Mouse (Mus musculus) erythroblast, embryonic 14.5 days (primary cell): Measurements from ENCODE around the gene Eln. TPM values are rescaled to one million over a fixed set of nuclear protein-coding genes. Genes with fewer than 3 reads are reported as not detected.

Experiments
- H3K27me3 ChIP-seq: 2 replicates; pipeline ENCODE4 v1.6.1; 2012; ENCODE audit warnings: inconsistent platforms; ENCODE audit not compliant: control insufficient read depth
- H3K36me3 ChIP-seq: 2 replicates; pipeline ENCODE4 v1.6.1; 2012; ENCODE audit warnings: mild to moderate bottlenecking, inconsistent platforms; ENCODE audit not compliant: control insufficient read depth
- H3K4me1 ChIP-seq: 2 replicates; pipeline ENCODE4 v1.6.1; 2012; ENCODE audit warnings: inconsistent platforms; ENCODE audit not compliant: control insufficient read depth
- H3K4me3 ChIP-seq: replicated peaks from 2 replicates; pipeline ENCODE3; 2012; ENCODE audit warnings: moderate library complexity, mild to moderate bottlenecking, inconsistent platforms
- H3K9me3 ChIP-seq: 2 replicates; pipeline ENCODE4 v1.6.1; 2012; ENCODE audit warnings: low read length, inconsistent platforms, mixed read lengths; ENCODE audit not compliant: control insufficient read depth
- GATA1 ChIP-seq: IDR thresholded peaks from 2 replicates; pipeline ENCODE4 v1.6.1; 2012; ENCODE audit warnings: low read length, inconsistent platforms, mixed read lengths
- TAL1 ChIP-seq: IDR thresholded peaks from 3 replicates; pipeline ENCODE4 v1.6.1; 2012; ENCODE audit warnings: low read length, inconsistent platforms, mixed read lengths
- polyA plus RNA-seq: library from polyadenylated mRNA; stranded (reverse); fragments of >175 nt; gene quantifications from 2 replicates; pipeline ENCODE4 v1.2.3, GENCODE M21; 2012

The Eln gene
- polyA plus RNA-seq, 1 experiment: not detected

DNA sequence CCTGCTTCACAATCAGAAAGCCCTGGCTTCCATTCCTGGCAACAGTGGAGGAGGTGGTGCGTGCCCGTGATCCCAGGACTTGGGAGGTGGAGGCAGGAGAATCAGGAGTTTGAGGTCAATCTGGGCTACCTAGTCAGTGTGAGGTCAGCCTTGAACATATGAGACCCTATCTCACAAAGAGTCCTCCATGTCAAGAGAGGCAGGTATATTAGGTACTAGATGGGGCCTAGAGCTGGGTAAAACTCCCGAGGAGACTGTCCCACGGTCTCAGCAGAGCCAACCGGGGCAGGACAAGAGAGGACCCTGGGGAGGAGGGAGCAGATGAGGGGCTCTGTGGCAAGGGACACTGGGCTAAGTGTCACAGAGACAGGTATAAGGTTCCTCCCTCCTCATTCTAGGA is 69.6 kb downstream of the Eln start:
- no peaks in the 10 kb centered on the region for H3K27me3 ChIP-seq
- no peaks in the 10 kb centered on the region for H3K9me3 ChIP-seq
- H3K4me1 ChIP-seq: peaks cover 39% of the 10 kb centered on the region
- TF ChIP-seq TAL1: no peak
- TF ChIP-seq GATA1: no peak
- H3K4me3 ChIP-seq: no peak overlapping the region
- no peaks in the 10 kb centered on the region for H3K36me3 ChIP-seq

DNA sequence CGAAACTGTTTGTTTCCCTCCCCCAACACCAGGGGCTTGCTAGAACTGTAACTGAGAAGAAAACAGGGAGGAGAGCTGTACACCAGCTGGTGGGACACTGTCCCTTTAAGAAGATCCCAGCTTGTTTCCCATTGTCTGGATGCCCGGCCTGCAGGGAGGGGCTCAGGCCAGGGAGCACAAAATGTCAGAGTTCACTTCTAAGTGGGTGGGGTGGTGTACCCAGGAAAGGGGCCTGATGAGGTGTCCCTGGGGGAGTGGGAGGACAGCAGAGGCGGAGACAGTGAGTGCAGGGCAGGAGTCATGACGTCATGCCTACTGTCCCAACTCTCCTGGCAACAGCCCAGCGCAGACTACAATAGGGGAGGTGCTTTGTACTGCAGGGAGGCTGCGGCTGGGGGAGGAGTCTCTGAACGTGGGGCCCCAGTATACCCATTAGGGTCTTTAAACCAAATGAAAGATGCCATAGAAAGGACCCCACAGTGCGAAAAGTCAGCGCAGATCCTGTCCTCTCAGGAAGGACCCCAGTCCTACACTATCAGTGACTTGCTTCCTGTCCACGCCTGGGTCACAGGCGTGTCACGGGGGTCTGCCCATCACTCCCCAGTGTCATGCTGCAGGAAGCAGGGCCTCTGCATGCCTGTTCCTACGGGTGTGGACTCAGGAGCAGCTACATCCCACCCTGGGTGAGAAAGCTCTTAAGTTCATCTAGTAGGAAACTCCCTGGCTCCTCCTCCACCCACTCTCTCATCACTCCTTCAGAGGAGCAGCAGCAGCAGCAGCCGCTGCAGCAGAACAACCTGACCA is 71.0 kb downstream of the Eln start:
- H3K9me3 ChIP-seq: no peaks in the 10 kb centered on the region
- H3K27me3 ChIP-seq: no peaks in the 10 kb centered on the region
- H3K36me3 ChIP-seq: no peaks in the 10 kb centered on the region
- TF ChIP-seq GATA1 (no peak), TAL1 (no peak)
- H3K4me1 ChIP-seq: peaks cover 39% of the 10 kb centered on the region
- peak overlapping the region; percentile 6 for H3K4me3 ChIP-seq

DNA sequence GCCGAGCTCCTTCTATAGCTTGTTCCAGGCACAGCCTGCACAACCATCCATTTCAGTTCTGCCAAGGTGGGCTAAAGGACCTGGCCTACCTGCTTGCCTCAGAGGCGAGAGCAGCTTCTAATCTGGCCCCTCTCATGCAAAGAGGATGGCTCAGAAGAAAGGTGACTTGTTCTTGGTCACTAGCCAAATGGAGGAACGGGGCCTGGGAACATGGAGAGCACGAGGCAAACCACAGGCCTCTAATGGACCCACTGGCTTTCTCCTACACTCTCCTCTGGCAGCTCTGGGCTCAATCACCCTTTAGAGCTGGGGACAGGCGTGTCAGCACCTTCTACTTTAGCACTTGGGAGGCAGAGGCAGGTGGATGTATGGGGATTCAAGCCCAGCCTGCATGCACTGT is 72.1 kb downstream of the Eln start:
- no peaks in the 10 kb centered on the region for H3K36me3 ChIP-seq
- H3K4me1 ChIP-seq: peaks cover 36% of the 10 kb centered on the region
- no peaks in the 10 kb centered on the region for H3K9me3 ChIP-seq
- no peak for TF ChIP-seq GATA1
- no peak for TF ChIP-seq TAL1
- no peaks in the 10 kb centered on the region for H3K27me3 ChIP-seq
- no peak overlapping the region for H3K4me3 ChIP-seq

DNA sequence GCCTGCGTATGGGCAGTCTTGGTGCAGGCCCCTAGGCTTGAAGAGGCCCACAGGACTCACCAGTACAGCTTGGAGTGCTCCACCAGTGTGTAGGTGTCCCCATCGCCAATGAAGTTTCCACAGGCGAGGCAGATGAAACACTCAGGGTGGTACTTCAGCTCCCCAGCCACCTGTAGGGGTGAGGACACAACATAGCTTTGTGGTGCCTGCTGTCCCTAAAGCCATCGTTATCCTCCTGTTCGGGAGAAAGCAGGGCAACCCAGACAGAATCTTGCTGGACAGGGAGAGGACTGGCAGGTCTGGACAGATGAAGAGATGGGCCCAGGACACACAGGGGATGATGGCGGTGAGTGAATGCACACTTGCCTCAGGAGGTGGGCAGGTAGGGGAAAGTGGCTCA is 74.5 kb downstream of the Eln start:
- Histone ChIP-seq H3K4me1 (peaks cover 15% of the 10 kb centered on the region), H3K27me3 (no peaks in the 10 kb centered on the region), H3K4me3 (no peak overlapping the region), H3K9me3 (no peaks in the 10 kb centered on the region), H3K36me3 (no peaks in the 10 kb centered on the region; the same call in 1 of the 2 replicates)
- TF ChIP-seq TAL1 (no peak), GATA1 (no peak)

DNA sequence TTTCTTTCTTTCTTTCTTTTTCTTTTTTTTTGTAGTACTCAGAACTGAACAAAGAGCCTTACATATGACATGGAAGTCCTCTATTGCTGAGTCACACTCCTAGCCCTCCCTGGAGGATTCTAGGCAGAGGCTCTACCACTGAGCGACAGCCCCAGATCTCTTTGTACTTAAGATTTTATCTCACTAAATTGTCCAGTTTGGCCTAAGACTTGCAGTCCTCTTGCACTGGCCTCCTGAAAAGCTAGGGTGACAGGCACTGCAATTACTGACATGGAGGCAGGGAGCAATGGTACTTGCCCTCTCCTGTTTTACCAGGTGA is 75.0 kb downstream of the Eln start:
- no peaks in the 10 kb centered on the region for H3K9me3 ChIP-seq
- peaks cover 15% of the 10 kb centered on the region for H3K4me1 ChIP-seq
- no peaks in the 10 kb centered on the region; the same call in 1 of the 2 replicates for H3K36me3 ChIP-seq
- H3K4me3 ChIP-seq: no peak overlapping the region
- H3K27me3 ChIP-seq: no peaks in the 10 kb centered on the region
- no peak for TF ChIP-seq GATA1
- no peak for TF ChIP-seq TAL1

DNA sequence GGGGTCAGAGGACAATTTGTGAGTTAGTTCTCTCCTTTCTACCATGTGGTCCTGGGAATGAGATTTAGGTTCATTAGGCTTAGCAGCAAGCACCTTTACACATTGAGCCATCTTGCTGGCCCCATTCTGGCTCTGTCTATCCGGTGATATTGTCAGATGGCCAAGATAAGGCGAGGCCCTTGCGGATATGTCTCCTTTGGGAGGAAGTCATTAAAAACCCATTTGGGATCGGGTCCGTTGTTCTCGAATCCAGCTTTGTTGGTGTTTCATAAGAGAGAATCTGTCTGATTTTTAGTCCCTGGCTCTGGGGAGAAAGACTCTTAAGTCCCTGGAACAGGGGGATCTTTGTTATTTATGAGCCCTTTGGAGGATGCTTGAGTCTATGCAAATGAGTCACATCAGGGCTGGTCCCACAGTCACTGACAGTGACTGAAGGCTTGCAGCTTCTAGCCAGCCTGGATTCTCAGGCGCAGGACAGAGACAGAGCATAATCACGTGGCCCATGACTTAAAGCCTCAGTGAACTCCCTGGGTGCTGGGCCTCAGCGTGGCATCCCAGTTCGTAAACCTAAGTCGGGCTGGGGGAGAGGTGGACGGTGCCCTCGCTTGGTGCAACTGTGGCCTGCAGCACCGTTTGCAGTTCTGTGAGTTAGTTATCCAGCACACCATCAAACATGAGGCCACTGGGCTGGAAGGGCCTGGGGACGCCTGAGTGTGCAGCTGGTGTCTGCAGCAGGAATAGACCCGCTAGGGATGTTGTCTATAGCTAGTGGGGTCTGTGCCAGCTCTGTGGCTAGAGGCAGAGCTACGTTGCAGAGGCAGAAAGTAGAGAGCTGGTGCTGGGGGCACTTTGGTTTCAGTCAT is 75.6 kb downstream of the Eln start:
- Histone ChIP-seq H3K4me1 (peaks cover 9% of the 10 kb centered on the region), H3K9me3 (no peaks in the 10 kb centered on the region), H3K27me3 (no peaks in the 10 kb centered on the region), H3K4me3 (no peak overlapping the region), H3K36me3 (no peaks in the 10 kb centered on the region; the same call in 1 of the 2 replicates)
- no peak for TF ChIP-seq TAL1

DNA sequence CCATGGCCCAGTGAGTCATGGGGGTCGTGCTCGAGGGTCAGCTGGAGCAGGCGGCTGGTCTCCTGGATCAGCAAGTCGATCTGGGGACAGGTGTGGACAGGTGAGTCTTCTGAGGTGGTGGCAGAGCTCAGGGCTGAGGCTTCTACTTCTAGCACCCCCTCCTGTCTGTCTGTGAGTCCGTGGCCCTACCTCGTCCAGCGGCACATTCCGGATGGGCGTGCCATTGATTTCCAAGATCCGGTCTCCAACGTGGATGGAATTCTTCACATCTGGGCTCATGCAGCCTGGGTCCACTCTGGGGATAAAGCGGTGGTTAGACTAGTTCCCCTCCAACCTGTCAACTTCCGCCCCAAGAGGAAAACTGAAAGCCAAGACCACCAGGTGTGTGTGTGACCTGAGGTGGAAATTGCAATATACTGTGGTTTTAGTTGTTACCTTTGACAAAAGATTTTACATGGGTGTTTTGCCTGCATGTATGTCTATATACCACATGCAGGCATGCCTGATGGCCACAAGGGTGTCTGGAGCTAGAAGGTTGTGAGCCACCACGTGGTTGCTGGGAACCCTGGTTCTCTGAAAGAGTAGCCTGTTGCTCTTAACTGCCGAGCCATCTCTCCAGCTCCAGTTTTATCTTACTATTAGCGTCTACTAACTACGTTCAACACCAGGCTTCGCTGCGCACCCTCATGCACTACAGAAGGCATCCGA is 78.0 kb downstream of the Eln start:
- Histone ChIP-seq H3K9me3 (no peaks in the 10 kb centered on the region), H3K36me3 (no peaks in the 10 kb centered on the region; the same call in 1 of the 2 replicates), H3K27me3 (no peaks in the 10 kb centered on the region), H3K4me1 (no peaks in the 10 kb centered on the region; the same call in 1 of the 2 replicates), H3K4me3 (no peak overlapping the region)
- TF ChIP-seq TAL1 (no peak), GATA1 (no peak)

DNA sequence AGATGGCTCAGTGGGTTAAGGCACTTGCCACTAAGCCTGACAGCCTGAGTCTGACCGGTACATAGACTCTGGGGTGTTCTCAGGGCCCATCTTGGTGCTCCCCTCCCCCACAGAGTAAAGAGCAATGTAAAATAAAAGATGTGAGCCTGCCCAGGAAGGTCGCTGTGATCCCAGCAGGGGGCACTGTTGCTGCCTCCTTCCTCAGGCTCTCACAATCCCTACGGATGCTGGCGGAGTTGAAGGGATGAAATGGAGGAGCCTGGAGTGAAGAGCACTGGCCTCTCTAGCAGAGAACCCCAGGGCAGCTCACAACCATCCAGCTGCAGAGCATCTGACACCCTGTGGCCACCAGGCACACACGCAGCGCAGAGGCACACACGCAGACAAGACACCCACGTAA is 78.6 kb downstream of the Eln start:
- H3K9me3 ChIP-seq: no peaks in the 10 kb centered on the region
- no peak for TF ChIP-seq TAL1
- TF ChIP-seq GATA1: no peak
- no peaks in the 10 kb centered on the region; the same call in 1 of the 2 replicates for H3K36me3 ChIP-seq
- no peak overlapping the region for H3K4me3 ChIP-seq
- H3K27me3 ChIP-seq: no peaks in the 10 kb centered on the region
- H3K4me1 ChIP-seq: no peaks in the 10 kb centered on the region; the same call in 1 of the 2 replicates

DNA sequence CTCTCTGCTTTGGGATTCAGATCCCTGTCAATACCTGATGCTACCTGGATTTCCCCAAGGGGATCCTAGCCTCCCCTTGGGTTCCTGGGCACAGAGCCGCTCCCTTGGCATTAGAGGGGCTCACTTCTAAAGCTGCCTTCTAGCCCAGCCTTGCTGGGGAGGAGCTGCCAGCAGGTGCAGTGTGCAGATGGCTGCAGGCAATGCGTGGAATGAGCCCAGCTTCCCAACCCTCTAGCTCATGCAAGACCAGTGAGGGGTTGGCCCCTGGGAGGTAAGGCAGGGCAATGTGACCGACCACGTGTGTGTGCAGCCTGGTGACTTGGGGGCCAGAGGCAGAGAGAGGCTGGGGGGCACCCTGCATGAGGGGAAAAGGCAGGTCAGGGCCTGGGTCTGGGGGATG is 90.4 kb downstream of the Eln start:
- H3K4me1 ChIP-seq: no peaks in the 10 kb centered on the region
- H3K9me3 ChIP-seq: no peaks in the 10 kb centered on the region
- no peaks in the 10 kb centered on the region; the same call in 1 of the 2 replicates for H3K27me3 ChIP-seq
- no peak overlapping the region for H3K4me3 ChIP-seq
- TF ChIP-seq TAL1 (no peak), GATA1 (no peak)
- no peaks in the 10 kb centered on the region for H3K36me3 ChIP-seq

Other genes starting within 250 kb of the Eln start
- 0.14 and 0.16 TPM in 2 replicates for gene Clip2, start 194.9 kb downstream of the Eln start, polyA plus RNA-seq
- gene Syna, start 187.2 kb downstream of the Eln start, polyA plus RNA-seq: not detected in 2 replicates
- 6.8 TPM in 2 replicates for gene Rfc2, start 166.0 kb downstream of the Eln start, polyA plus RNA-seq
- 0.16 and 0.17 TPM in 2 replicates for gene Lat2, start 132.3 kb downstream of the Eln start, polyA plus RNA-seq
- gene Eif4h, start 107.8 kb downstream of the Eln start, polyA plus RNA-seq: 18.5 and 18.7 TPM in 2 replicates
- gene Limk1, start 58.7 kb downstream of the Eln start, polyA plus RNA-seq: 0.30 and 0.39 TPM in 2 replicates
- 0.04 TPM in 1 of 2 replicates, not detected in the other for gene Tmem270, start 159.4 kb upstream of the Eln start, polyA plus RNA-seq
- gene Cldn13, start 168.2 kb upstream of the Eln start, polyA plus RNA-seq: 5.9 and 6.1 TPM in 2 replicates
- 5.8 and 6.4 TPM in 2 replicates for gene Mettl27, start 185.0 kb upstream of the Eln start, polyA plus RNA-seq
- gene Cldn4, start 199.6 kb upstream of the Eln start, polyA plus RNA-seq: not detected in 2 replicates
- gene Cldn3, start 238.9 kb upstream of the Eln start, polyA plus RNA-seq: 0.04 TPM in 1 of 2 replicates, not detected in the other